Mouse (Mus musculus) forebrain, embryonic 11.5 days (tissue): ENCODE measurements around the gene Mtif3. TPM values are rescaled to one million over a fixed set of nuclear protein-coding genes. Genes with fewer than 3 reads are reported as not detected.

Experiments
- ATAC-seq: fragments of 200-750 bp; cut with Nextera tagmentation; replicated peaks from 2 replicates; pipeline ENCODE4 v1.8.0; 2017; ENCODE audit warnings: moderate TSS enrichment; ENCODE audit not compliant: low FRiP score
- DNase-seq: peaks from one replicate; pipeline ENCODE4 v3.0.0-alpha.2; 2017; ENCODE audit warnings: low spot score
- H3K27ac ChIP-seq: fragments of 300-500 bp; sonication (generic); 2 replicates; pipeline ENCODE4 v1.5.1; 2014; ENCODE audit warnings: low read depth, low read length
- H3K27me3 ChIP-seq: fragments of 300-500 bp; sonication (generic); 2 replicates; pipeline ENCODE4 v1.6.1; 2014; ENCODE audit warnings: mild to moderate bottlenecking, low read length, mixed read lengths; ENCODE audit not compliant: control insufficient read depth, insufficient read depth
- H3K36me3 ChIP-seq: fragments of 300-500 bp; sonication (generic); 2 replicates; pipeline ENCODE4 v1.6.1; 2014; ENCODE audit warnings: mild to moderate bottlenecking, low read length, moderate library complexity, mixed read lengths; ENCODE audit not compliant: control insufficient read depth, insufficient read depth
- H3K4me1 ChIP-seq: fragments of 300-500 bp; sonication (generic); replicated peaks from 2 replicates; pipeline ENCODE4 v1.6.1; 2014; ENCODE audit warnings: low read length, mixed read lengths; ENCODE audit not compliant: control insufficient read depth, insufficient read depth
- H3K4me2 ChIP-seq: fragments of 300-500 bp; sonication (generic); 2 replicates; pipeline ENCODE4 v1.6.1; 2014; ENCODE audit warnings: low read depth, mild to moderate bottlenecking, low read length, moderate library complexity, mixed read lengths; ENCODE audit not compliant: severe bottlenecking
- H3K4me3 ChIP-seq: fragments of 300-500 bp; sonication (generic); 2 replicates; pipeline ENCODE4 v1.5.1; 2014; ENCODE audit warnings: low read depth, low read length
- H3K9ac ChIP-seq: fragments of 300-500 bp; sonication (generic); 2 replicates; pipeline ENCODE4 v1.6.1; 2014; ENCODE audit warnings: low read length
- H3K9me3 ChIP-seq: fragments of 300-500 bp; sonication (generic); 2 replicates; pipeline ENCODE4 v1.6.1; 2016; ENCODE audit warnings: low read length, mixed read lengths; ENCODE audit not compliant: control insufficient read depth
- WGBS: fragments of 180-500 bp; shearing (Covaris S2); extraction: QIAGEN DNeasy Blood & Tissue Kit; methylation state at CpG from one replicate; pipeline ENCODE4 v1.1.7; 2014; 5-methylcytosine and 5-hydroxymethylcytosine counted together
- polyA plus RNA-seq: library from polyadenylated mRNA; unstranded; fragments of >200 nt; fragmentation: Nextera tagmentation; extraction: Ambion mirVana; gene quantifications from 2 replicates; pipeline ENCODE4 v1.2.1, GENCODE M21; 2014

The Mtif3 gene
- polyA plus RNA-seq, 1 experiment from 2014 or later = 21.6 TPM

GRCm38 (mm10) chr5:146987588-146987987 is 24.0 kb upstream of the Mtif3 start:
- DNase-seq = no peak
- no peak overlapping the region for H3K4me2 ChIP-seq
- no peak for ATAC-seq
- H3K9ac ChIP-seq = no peak overlapping the region
- H3K4me3 ChIP-seq = no peak overlapping the region
- H3K27me3 ChIP-seq = peaks cover 3% of the 10 kb centered on the region
- no peaks in the 10 kb centered on the region; the same call in 1 of the 2 replicates for H3K4me1 ChIP-seq
- H3K36me3 ChIP-seq = no peaks in the 10 kb centered on the region
- 92% methylated on average over 10 of the region's 10 CpGs for WGBS
- no peak overlapping the region for H3K27ac ChIP-seq
- H3K9me3 ChIP-seq = no peaks in the 10 kb centered on the region

GRCm38 (mm10) chr5:146985725-146986433 is 22.3 kb upstream of the Mtif3 start:
- DNase-seq (no peak), ATAC-seq (peak; percentile 34; the same call in 1 of the 2 replicates)
- no peak overlapping the region for H3K27ac ChIP-seq
- H3K9me3 ChIP-seq = no peaks in the 10 kb centered on the region
- WGBS = 55% methylated on average over 21 of the region's 21 CpGs
- no peak overlapping the region; the same call in 1 of the 2 replicates for H3K4me2 ChIP-seq
- H3K36me3 ChIP-seq = no peaks in the 10 kb centered on the region
- H3K9ac ChIP-seq = no peak overlapping the region
- no peak overlapping the region for H3K4me3 ChIP-seq
- no peaks in the 10 kb centered on the region; the same call in 1 of the 2 replicates for H3K4me1 ChIP-seq
- H3K27me3 ChIP-seq = peaks cover 3% of the 10 kb centered on the region

- H3K4me2 ChIP-seq = no peak overlapping the region
- no peak overlapping the region for H3K27ac ChIP-seq
- no peak overlapping the region for H3K9ac ChIP-seq
- no peaks in the 10 kb centered on the region for H3K9me3 ChIP-seq
- ATAC-seq = 0 out of 2 replicates have a peak, but pooled peaks have one; percentile 19
- peaks cover 3% of the 10 kb centered on the region for H3K27me3 ChIP-seq
- H3K36me3 ChIP-seq = no peaks in the 10 kb centered on the region
- no peaks in the 10 kb centered on the region; the same call in 1 of the 2 replicates for H3K4me1 ChIP-seq
- peak; percentile 83 for DNase-seq
- WGBS = 10% methylated on average over 8 of the region's 8 CpGs
- no peak overlapping the region for H3K4me3 ChIP-seq
Measured at GRCm38 (mm10) chr5:146983216-146983615, 19.6 kb upstream of the Mtif3 start.

- no peak overlapping the region for H3K9ac ChIP-seq
- H3K4me3 ChIP-seq = no peak overlapping the region
- DNase-seq (no peak), ATAC-seq (no peak)
- no peaks in the 10 kb centered on the region for H3K36me3 ChIP-seq
- H3K27me3 ChIP-seq = peaks cover 3% of the 10 kb centered on the region
- H3K4me2 ChIP-seq = no peak overlapping the region
- H3K9me3 ChIP-seq = no peaks in the 10 kb centered on the region
- WGBS = 78% methylated on average over 6 of the region's 6 CpGs
- no peaks in the 10 kb centered on the region; the same call in 1 of the 2 replicates for H3K4me1 ChIP-seq
- H3K27ac ChIP-seq = no peak overlapping the region
Measured at GRCm38 (mm10) chr5:146981376-146981775, 17.8 kb upstream of the Mtif3 start.

- Histone ChIP-seq H3K4me2 (no peak overlapping the region), H3K27ac (no peak overlapping the region), H3K4me3 (no peak overlapping the region), H3K9ac (no peak overlapping the region), H3K27me3 (no peaks in the 10 kb centered on the region), H3K9me3 (no peaks in the 10 kb centered on the region), H3K4me1 (no peaks in the 10 kb centered on the region), H3K36me3 (no peaks in the 10 kb centered on the region)
- 80% methylated on average over 13 of the region's 13 CpGs for WGBS
- ATAC-seq (no peak), DNase-seq (no peak)
Measured at GRCm38 (mm10) chr5:146974781-146975123, 11.2 kb upstream of the Mtif3 start.

- Histone ChIP-seq H3K27ac (no peak overlapping the region), H3K27me3 (no peaks in the 10 kb centered on the region), H3K4me3 (no peak overlapping the region), H3K9me3 (no peaks in the 10 kb centered on the region), H3K36me3 (no peaks in the 10 kb centered on the region), H3K4me2 (no peak overlapping the region), H3K9ac (no peak overlapping the region), H3K4me1 (peaks cover under 1% of the 10 kb centered on the region)
- DNase-seq (no peak), ATAC-seq (no peak)
- 87% methylated on average over 25 of the region's 25 CpGs for WGBS
Measured at GRCm38 (mm10) chr5:146973858-146974780, 10.5 kb upstream of the Mtif3 start.

GRCm38 (mm10) chr5:146973353-146973752 is 9.8 kb upstream of the Mtif3 start:
- ATAC-seq (no peak), DNase-seq (no peak)
- Histone ChIP-seq H3K4me1 (peaks cover 5% of the 10 kb centered on the region), H3K4me3 (no peak overlapping the region), H3K36me3 (no peaks in the 10 kb centered on the region), H3K27me3 (no peaks in the 10 kb centered on the region), H3K9ac (no peak overlapping the region), H3K9me3 (no peaks in the 10 kb centered on the region), H3K4me2 (no peak overlapping the region), H3K27ac (no peak overlapping the region)
- WGBS = 95% methylated on average over 9 of the region's 9 CpGs

GRCm38 (mm10) chr5:146971776-146972561 is 8.4 kb upstream of the Mtif3 start:
- Histone ChIP-seq H3K4me1 (peaks cover 5% of the 10 kb centered on the region), H3K9ac (no peak overlapping the region), H3K4me2 (no peak overlapping the region), H3K36me3 (no peaks in the 10 kb centered on the region), H3K9me3 (no peaks in the 10 kb centered on the region), H3K27me3 (no peaks in the 10 kb centered on the region), H3K27ac (no peak overlapping the region), H3K4me3 (no peak overlapping the region)
- WGBS = 68% methylated on average over 10 of the region's 10 CpGs
- ATAC-seq (no peak), DNase-seq (no peak)
